Mouse (Mus musculus) heart, embryonic 12.5 days (tissue): ENCODE data around the gene Ift52. TPM values are rescaled to one million over a fixed set of nuclear protein-coding genes. Genes with fewer than 3 reads are reported as not detected.

ENCODE experiments used
- ATAC-seq: fragments of 200-750 bp; cut with Nextera tagmentation; 2 replicates; pipeline ENCODE4 v1.8.0; 2017; ENCODE audit warnings: moderate TSS enrichment, moderate library complexity; ENCODE audit not compliant: insufficient number of reproducible peaks, low FRiP score
- H3K27ac ChIP-seq: fragments of 300-500 bp; sonication (generic); 2 replicates; pipeline ENCODE4 v1.5.1; 2016; ENCODE audit warnings: mild to moderate bottlenecking, moderate library complexity; ENCODE audit not compliant: poor library complexity, severe bottlenecking
- H3K27me3 ChIP-seq: fragments of 300-500 bp; sonication (generic); replicated peaks from 2 replicates; pipeline ENCODE4 v1.6.1; 2016; ENCODE audit warnings: mild to moderate bottlenecking, moderate library complexity
- H3K36me3 ChIP-seq: fragments of 300-500 bp; sonication (generic); 2 replicates; pipeline ENCODE4 v1.6.1; 2016; ENCODE audit warnings: mild to moderate bottlenecking, moderate library complexity
- H3K4me1 ChIP-seq: fragments of 300-500 bp; sonication (generic); replicated peaks from 2 replicates; pipeline ENCODE4 v1.6.1; 2016; ENCODE audit warnings: mild to moderate bottlenecking
- H3K4me2 ChIP-seq: fragments of 300-500 bp; sonication (generic); 2 replicates; pipeline ENCODE4 v1.6.1; 2016; ENCODE audit warnings: mild to moderate bottlenecking, moderate library complexity
- H3K4me3 ChIP-seq: fragments of 300-500 bp; sonication (generic); 2 replicates; pipeline ENCODE4 v1.5.1; 2016; ENCODE audit warnings: mild to moderate bottlenecking
- H3K9ac ChIP-seq: fragments of 300-500 bp; sonication (generic); 2 replicates; pipeline ENCODE4 v1.6.1; 2016; ENCODE audit warnings: mild to moderate bottlenecking, moderate library complexity
- H3K9me3 ChIP-seq: fragments of 300-500 bp; sonication (generic); replicated peaks from 2 replicates; pipeline ENCODE4 v1.6.1; 2016; ENCODE audit warnings: mild to moderate bottlenecking, moderate library complexity
- WGBS: fragments of 180-500 bp; shearing (Covaris S2); methylation state at CpG from one replicate; pipeline ENCODE4 v1.1.7; 2016; 5-methylcytosine and 5-hydroxymethylcytosine counted together
- polyA plus RNA-seq: library from polyadenylated mRNA; unstranded; fragments of >200 nt; fragmentation: Nextera tagmentation; extraction: Ambion mirVana; gene quantifications from 2 replicates; pipeline ENCODE4 v1.2.1, GENCODE M21; 2016

Ift52 gene
- polyA plus RNA-seq, 1 experiment from 2014 or later = 41.7 TPM

DNA sequence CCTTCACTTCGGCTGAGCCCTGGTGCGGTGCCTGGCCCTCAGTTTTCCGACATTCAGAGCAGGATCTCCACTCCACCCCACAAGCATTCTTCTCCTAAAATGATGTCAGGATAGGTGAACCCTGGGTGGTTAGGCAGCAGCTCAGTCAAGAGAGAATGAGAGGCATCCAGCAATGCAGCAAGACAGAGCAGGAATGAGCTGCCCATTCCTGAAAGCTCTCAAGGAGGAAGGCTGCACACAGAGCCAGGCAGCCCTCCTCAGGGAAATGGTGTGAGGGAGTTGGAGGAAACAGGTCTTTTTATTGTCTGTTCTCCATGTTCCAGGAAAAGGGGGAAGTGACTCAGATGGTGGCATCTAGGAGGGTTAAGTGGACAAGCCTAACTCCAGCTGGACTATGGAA is 30.4 kb upstream of the Ift52 start:
- no peaks in the 10 kb centered on the region for H3K9me3 ChIP-seq
- no peaks in the 10 kb centered on the region for H3K36me3 ChIP-seq
- H3K27ac ChIP-seq = no peak overlapping the region
- no peak for ATAC-seq
- H3K4me2 ChIP-seq = no peak overlapping the region
- H3K4me1 ChIP-seq = no peaks in the 10 kb centered on the region
- WGBS = 67% methylated on average over 3 of the region's 3 CpGs
- H3K4me3 ChIP-seq = no peak overlapping the region
- H3K27me3 ChIP-seq = no peaks in the 10 kb centered on the region; the same call in 1 of the 2 replicates
- H3K9ac ChIP-seq = no peak overlapping the region

DNA sequence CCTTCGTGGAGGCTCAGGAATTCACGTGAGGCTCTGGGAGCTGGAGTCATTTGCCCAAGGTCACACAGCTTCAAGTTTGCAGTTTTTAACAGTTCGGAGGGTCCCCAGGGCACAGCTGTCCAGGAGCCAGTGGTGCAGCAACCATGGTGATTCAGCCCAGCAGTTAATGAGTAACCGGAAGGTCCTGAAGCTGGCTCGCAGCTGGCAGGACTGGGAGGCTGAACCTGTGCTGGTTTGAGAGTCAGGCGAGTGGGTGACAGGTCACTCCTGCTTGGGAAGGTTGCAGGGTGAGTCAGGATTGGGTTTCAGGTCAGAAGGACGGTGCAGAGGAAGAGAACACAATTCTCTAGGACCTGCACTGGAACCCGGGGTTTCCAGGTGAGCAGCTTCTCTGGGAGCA is 29.9 kb upstream of the Ift52 start, which contains the start of gene Sgk2:
Gene Sgk2, plus strand, starts transcription at position 113 of the 400 bp plus-strand sequence.
- no peaks in the 10 kb centered on the region for H3K9me3 ChIP-seq
- no peak within 1 kb of the TSS for H3K9ac ChIP-seq
- H3K4me3 ChIP-seq = no peak within 1 kb of the TSS
- H3K4me1 ChIP-seq = no peaks in the 10 kb centered on the region
- H3K4me2 ChIP-seq = no peak within 1 kb of the TSS
- H3K27ac ChIP-seq = no peak within 1 kb of the TSS
- WGBS = 61% methylated on average over 8 of the region's 8 CpGs
- ATAC-seq = no peak
- H3K27me3 ChIP-seq = peaks cover under 1% of the 10 kb centered on the region; the same call in 1 of the 2 replicates
- no peaks in the 10 kb centered on the region for H3K36me3 ChIP-seq

DNA sequence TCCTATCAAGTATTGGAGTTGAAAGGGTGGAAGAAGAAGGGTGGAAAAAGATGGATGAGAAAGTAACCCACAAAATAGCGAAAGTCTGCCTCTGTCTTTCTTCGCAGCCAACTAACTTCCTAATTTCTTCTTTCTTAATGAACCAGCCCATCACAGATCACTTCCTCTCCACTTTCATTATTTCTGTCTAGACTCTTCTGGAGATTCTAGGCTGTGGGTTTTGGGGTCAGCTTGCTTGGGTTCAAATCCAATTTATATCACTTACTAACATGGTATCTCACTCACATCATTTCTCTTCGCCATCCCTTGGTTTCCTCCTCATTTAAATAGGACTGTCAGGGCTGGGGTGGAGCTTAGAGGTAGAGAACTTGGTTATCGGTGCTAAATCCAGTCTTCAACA is 28.9 kb upstream of the Ift52 start:
- no peaks in the 10 kb centered on the region for H3K9me3 ChIP-seq
- no peak overlapping the region for H3K4me3 ChIP-seq
- 74% methylated on average over 4 of the region's 4 CpGs for WGBS

DNA sequence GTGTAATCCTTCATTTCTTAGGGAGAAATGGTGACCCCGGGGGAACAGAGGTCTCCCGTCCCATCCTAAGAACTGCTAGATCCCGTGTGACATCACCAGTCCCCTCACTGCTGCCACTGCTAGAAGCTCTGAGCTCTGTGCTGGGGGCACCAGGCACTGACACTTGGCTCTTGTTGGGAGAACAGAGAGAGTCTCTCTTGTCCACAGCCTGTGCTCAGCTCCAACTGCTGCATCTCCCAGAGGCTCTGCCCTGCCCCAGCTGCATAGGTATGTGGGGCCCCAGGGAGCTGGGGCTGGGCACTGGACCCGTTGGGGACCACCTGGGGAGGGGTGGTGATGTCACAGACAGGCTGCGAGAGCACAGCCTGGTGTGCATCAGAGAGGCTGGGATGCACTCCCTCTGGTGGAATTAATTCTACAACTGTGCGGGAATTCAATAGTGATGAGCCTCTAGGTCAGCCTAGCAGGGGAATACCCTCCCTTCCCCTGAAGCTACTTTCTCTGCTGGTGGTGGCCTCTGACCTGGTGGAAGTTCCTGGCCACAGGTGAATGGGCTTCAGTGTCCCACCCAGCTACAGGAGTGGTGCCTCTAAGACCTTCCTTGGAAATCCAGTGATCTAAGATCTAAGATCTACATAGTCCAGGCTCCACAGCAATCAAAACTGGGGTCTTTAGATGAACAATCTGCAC is 25.6 kb upstream of the Ift52 start:
- Histone ChIP-seq H3K36me3 (no peaks in the 10 kb centered on the region), H3K4me1 (no peaks in the 10 kb centered on the region), H3K9me3 (no peaks in the 10 kb centered on the region), H3K9ac (no peak overlapping the region), H3K4me3 (no peak overlapping the region), H3K27ac (no peak overlapping the region), H3K27me3 (peaks cover 19% of the 10 kb centered on the region; the same call in 1 of the 2 replicates), H3K4me2 (no peak overlapping the region)
- no peak for ATAC-seq
- WGBS = 26% methylated on average over 6 of the region's 6 CpGs

More for the DNA sequence above, 28.9 kb upstream of the Ift52 start:
- ATAC-seq = no peak
- no peak overlapping the region for H3K4me2 ChIP-seq
- no peak overlapping the region for H3K9ac ChIP-seq
- peaks cover 7% of the 10 kb centered on the region; the same call in 1 of the 2 replicates for H3K27me3 ChIP-seq
- no peaks in the 10 kb centered on the region for H3K36me3 ChIP-seq
- no peaks in the 10 kb centered on the region for H3K4me1 ChIP-seq
- no peak overlapping the region for H3K27ac ChIP-seq

DNA sequence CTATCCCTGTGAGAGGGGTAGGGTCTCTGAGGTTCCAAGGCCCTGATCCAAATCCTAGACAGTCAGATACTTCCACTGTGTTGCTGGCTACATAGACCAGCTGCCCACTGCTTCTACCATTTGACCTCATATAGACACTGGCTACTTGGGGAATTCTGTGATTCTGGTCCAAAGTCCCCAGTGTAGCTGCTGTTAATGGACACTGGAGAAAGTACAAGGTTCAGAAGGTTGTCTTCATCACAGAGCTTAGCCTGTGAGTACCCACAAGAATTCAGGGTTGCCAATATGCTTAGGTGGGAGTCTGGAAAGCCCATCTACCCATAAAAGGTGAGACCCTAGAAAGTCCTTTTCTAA is 25.1 kb upstream of the Ift52 start:
- Histone ChIP-seq H3K27me3 (peaks cover 19% of the 10 kb centered on the region; the same call in 1 of the 2 replicates), H3K4me3 (no peak overlapping the region), H3K4me2 (no peak overlapping the region), H3K36me3 (no peaks in the 10 kb centered on the region), H3K9me3 (no peaks in the 10 kb centered on the region), H3K4me1 (no peaks in the 10 kb centered on the region), H3K27ac (no peak overlapping the region), H3K9ac (no peak overlapping the region)
- no peak for ATAC-seq

DNA sequence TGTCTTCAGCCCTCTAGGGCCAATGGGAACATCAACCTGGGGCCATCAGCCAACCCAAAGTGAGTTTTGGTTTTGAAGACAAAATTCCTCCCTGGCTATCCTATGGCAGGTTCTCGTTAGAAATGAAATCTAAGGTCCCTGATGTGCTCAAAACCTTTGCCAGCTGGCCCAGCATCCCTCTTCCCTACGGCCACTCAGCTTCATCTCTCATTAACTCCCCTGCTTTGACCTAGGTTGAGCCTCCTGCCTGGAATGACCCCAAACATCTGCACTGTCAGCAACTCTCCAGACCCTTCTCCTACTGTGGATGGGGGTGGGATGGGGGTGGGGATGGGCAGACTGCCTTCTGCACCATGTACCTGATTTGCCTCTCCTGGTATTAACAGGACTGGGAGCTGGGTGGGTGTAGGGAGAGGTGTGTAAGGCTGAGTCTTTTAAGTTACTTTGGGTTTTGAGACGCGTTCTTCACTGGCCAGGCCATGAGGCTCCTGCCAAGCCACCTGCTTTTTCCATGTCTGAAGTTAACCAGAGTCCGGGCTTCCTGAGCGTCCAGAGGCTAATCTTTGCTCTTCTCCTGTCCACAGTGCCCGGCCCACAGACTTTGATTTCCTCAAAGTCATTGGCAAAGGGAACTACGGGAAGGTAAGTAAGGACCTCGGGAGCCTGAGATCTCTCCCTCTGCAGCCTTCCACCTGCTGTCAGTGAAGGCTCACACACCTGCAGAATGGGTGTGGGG is 23.1 kb upstream of the Ift52 start:
- H3K4me1 ChIP-seq = peaks cover 5% of the 10 kb centered on the region; the same call in 1 of the 2 replicates
- peaks cover 19% of the 10 kb centered on the region; the same call in 1 of the 2 replicates for H3K27me3 ChIP-seq
- H3K27ac ChIP-seq = no peak overlapping the region
- H3K9ac ChIP-seq = no peak overlapping the region
- no peak for ATAC-seq
- H3K36me3 ChIP-seq = no peaks in the 10 kb centered on the region
- H3K9me3 ChIP-seq = no peaks in the 10 kb centered on the region
- WGBS = 65% methylated on average over 9 of the region's 9 CpGs
- H3K4me2 ChIP-seq = no peak overlapping the region
- H3K4me3 ChIP-seq = no peak overlapping the region

DNA sequence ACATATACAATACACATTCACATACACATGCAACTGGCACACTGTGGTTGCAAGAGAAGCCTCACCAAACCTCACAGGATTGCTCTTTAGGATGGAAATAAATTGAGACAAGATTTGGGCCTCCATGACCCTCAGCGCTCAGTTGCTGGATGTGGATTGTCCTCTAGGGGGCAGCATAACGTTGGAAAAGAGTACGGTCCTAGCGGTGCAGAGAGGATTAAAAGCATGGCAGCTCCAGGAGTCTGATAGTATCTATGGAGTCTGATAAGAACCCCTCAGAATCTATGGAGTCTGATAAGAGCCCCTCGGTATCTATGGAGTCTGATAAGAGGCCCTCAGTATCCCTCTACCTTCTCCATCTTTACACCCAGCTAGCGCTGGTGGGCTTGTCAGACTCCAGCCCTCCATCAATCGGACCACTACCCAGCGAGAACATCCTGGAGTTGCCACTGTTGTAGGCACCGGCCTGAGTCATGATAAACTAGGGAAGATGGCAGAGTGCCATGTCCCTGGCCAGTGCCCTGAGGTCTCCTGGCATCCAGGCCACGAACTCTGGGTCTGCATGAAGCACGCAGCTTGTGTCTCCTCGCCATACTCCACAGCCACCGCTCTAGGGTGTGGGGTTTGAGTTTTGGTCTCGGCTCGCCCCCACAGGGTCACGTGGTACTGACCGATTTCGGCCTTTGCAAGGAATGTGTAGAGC is 18.5 kb upstream of the Ift52 start:
- H3K4me1 ChIP-seq = peaks cover 7% of the 10 kb centered on the region; the same call in 1 of the 2 replicates
- ATAC-seq = peak; percentile 58; the same call in 1 of the 2 replicates
- H3K4me2 ChIP-seq = peak overlapping the region; percentile 68
- no peaks in the 10 kb centered on the region for H3K36me3 ChIP-seq
- 18% methylated on average over 18 of the region's 18 CpGs for WGBS
- H3K9ac ChIP-seq = peak overlapping the region; percentile 44
- H3K27me3 ChIP-seq = peaks cover 17% of the 10 kb centered on the region
- peak overlapping the region; percentile 26 for H3K4me3 ChIP-seq
- H3K27ac ChIP-seq = no peak overlapping the region
- H3K9me3 ChIP-seq = no peaks in the 10 kb centered on the region

DNA sequence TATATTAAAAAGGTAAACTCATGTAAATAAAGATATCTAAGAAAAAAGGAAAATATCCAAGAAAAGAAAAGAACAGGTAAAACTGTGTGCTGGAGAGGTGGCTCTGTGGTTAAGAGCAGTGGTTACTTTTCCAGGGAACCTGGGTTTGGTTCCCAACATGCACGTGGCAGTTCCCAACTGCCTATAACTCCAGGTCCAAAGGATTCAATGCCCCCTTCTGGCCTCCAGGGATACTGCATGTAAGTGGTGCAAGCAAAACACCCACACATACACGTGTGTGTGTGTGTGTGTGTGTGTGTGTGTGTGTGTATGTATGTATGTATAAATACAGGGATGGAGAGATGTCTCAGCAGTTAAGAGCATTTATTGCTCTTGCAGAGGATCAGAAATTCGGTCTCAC is 17.4 kb upstream of the Ift52 start:
- Histone ChIP-seq H3K4me1 (peaks cover 7% of the 10 kb centered on the region; the same call in 1 of the 2 replicates), H3K4me3 (no peak overlapping the region), H3K9ac (no peak overlapping the region), H3K36me3 (no peaks in the 10 kb centered on the region), H3K27me3 (peaks cover 18% of the 10 kb centered on the region), H3K4me2 (no peak overlapping the region), H3K27ac (no peak overlapping the region), H3K9me3 (no peaks in the 10 kb centered on the region)
- ATAC-seq = no peak
- 24% methylated on average over 3 of the region's 3 CpGs for WGBS

DNA sequence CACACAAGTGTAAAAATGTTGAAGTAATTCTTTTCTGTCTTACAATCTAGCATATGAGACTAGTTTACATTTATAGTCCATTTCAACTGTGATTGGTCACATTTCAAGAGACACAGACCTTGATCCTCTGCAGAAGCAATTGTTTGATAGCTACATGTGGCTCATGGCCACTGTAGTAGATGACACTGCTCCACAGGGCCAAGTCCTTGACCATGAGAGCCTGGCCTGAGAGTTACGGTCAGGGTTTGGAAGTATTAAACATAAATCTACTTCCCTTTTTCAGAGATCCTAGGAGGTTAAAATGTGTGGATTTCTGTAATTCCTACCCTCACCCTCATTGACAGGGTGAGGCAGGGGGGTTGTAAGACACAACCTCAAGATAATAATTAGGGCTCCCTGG is 16.1 kb upstream of the Ift52 start:
- ATAC-seq = no peak
- Histone ChIP-seq H3K4me1 (peaks cover 7% of the 10 kb centered on the region; the same call in 1 of the 2 replicates), H3K9me3 (no peaks in the 10 kb centered on the region), H3K36me3 (no peaks in the 10 kb centered on the region), H3K27me3 (peaks cover 10% of the 10 kb centered on the region; the same call in 1 of the 2 replicates), H3K27ac (no peak overlapping the region), H3K9ac (no peak overlapping the region), H3K4me3 (no peak overlapping the region), H3K4me2 (no peak overlapping the region)
- WGBS = 88% methylated on average over 1 of the region's 1 CpGs

DNA sequence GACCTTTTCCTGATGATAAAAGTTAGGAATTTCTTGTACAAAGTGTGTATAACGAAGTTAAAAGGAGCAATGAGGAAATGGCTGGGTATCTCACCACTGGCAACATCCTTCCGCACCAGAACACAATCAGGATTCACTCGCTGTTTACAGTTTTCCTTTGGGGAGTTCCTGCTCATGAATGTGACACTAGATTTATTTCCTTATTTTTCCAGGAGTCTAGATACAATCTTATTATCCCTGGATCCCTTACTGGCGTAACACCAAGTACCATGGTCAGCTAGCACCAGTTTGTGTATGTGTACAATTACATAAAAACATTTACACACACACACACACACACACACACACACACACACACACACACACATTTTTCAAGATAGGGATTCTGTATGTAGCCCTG is 9.9 kb upstream of the Ift52 start:
- no peaks in the 10 kb centered on the region for H3K4me1 ChIP-seq
- no peak overlapping the region for H3K27ac ChIP-seq
- H3K27me3 ChIP-seq = peaks cover 10% of the 10 kb centered on the region; the same call in 1 of the 2 replicates
- no peaks in the 10 kb centered on the region for H3K9me3 ChIP-seq
- H3K4me2 ChIP-seq = no peak overlapping the region
- 64% methylated on average over 4 of the region's 4 CpGs for WGBS
- H3K9ac ChIP-seq = no peak overlapping the region
- no peak for ATAC-seq
- no peaks in the 10 kb centered on the region for H3K36me3 ChIP-seq
- H3K4me3 ChIP-seq = no peak overlapping the region

DNA sequence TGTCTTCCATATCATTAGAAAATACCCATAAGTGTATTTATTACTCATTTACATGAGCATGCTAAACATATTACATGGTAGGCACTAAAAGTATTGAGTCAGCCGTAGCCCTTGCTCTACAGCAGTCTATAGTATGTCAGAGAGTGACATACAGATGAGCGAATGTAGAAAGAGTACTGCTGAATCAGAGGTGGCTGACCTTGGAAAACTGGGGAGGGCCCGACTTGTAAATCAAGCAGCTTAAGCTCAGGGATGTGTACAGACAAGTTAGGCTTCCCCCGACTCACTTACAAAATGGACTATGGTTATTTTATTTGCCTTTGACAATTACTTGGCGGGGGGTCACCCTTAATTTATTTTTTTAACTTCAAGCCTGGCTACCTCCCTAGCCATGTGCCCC is 14.1 kb downstream of the Ift52 start:
- no peak overlapping the region for H3K27ac ChIP-seq
- no peak overlapping the region for H3K9ac ChIP-seq
- H3K4me3 ChIP-seq = no peak overlapping the region
- WGBS = 90% methylated on average over 5 of the region's 5 CpGs
- no peak for ATAC-seq
- H3K4me1 ChIP-seq = no peaks in the 10 kb centered on the region
- H3K9me3 ChIP-seq = no peaks in the 10 kb centered on the region
- H3K36me3 ChIP-seq = peaks cover 87% of the 10 kb centered on the region
- H3K4me2 ChIP-seq = no peak overlapping the region
- H3K27me3 ChIP-seq = no peaks in the 10 kb centered on the region
